Mouse (Mus musculus) forebrain, postnatal 0 days (tissue): ENCODE measurements around the gene Hoxc11. TPM values are rescaled to one million over a fixed set of nuclear protein-coding genes. Genes with fewer than 3 reads are reported as not detected.

ENCODE experiments used
- ATAC-seq: fragments of 200-750 bp; cut with Nextera tagmentation; 2 replicates; pipeline ENCODE4 v1.8.0; 2017; ENCODE audit warnings: mild to moderate bottlenecking, moderate library complexity
- DNase-seq: peaks from one replicate; pipeline ENCODE4 v3.0.0-alpha.2; 2015
- H3K27ac ChIP-seq: fragments of 300-500 bp; sonication (generic); 2 replicates; pipeline ENCODE4 v1.5.1; 2014; ENCODE audit warnings: low read depth, mild to moderate bottlenecking, antibody characterized with exemption, low read length, moderate library complexity, mixed read lengths
- H3K27me3 ChIP-seq: fragments of 300-500 bp; sonication (generic); 2 replicates; pipeline ENCODE4 v1.6.1; 2014; ENCODE audit warnings: mild to moderate bottlenecking, low read length, mixed read lengths; ENCODE audit not compliant: insufficient read depth
- H3K36me3 ChIP-seq: fragments of 300-500 bp; sonication (generic); 2 replicates; pipeline ENCODE4 v1.6.1; 2014; ENCODE audit warnings: mild to moderate bottlenecking, moderate library complexity; ENCODE audit not compliant: insufficient read depth
- H3K4me1 ChIP-seq: fragments of 300-500 bp; sonication (generic); 2 replicates; pipeline ENCODE4 v1.6.1; 2014; ENCODE audit warnings: antibody characterized with exemption; ENCODE audit not compliant: insufficient read depth
- H3K4me2 ChIP-seq: fragments of 300-500 bp; sonication (generic); 2 replicates; pipeline ENCODE4 v1.6.1; 2014; ENCODE audit warnings: low read depth, mild to moderate bottlenecking, moderate library complexity
- H3K4me3 ChIP-seq: fragments of 300-500 bp; sonication (generic); 2 replicates; pipeline ENCODE4 v1.5.1; 2014; ENCODE audit warnings: low read depth, low read length, mixed read lengths
- H3K9ac ChIP-seq: fragments of 300-500 bp; sonication (generic); 2 replicates; pipeline ENCODE4 v1.6.1; 2014; ENCODE audit warnings: mild to moderate bottlenecking
- H3K9me3 ChIP-seq: fragments of 300-500 bp; sonication (generic); 2 replicates; pipeline ENCODE4 v1.6.1; 2016; ENCODE audit warnings: low read length
- CTCF ChIP-seq: sonication (generic); IDR thresholded peaks from 2 replicates; pipeline ENCODE4 v1.5.1; 2016; ENCODE audit warnings: antibody characterized with exemption, control low read depth, low read depth
- WGBS: fragments of 180-500 bp; shearing (Covaris S2); extraction: QIAGEN DNeasy Blood & Tissue Kit; methylation state at CpG from one replicate; pipeline ENCODE4 v1.1.7; 2014; 5-methylcytosine and 5-hydroxymethylcytosine counted together
- polyA plus RNA-seq: library from polyadenylated mRNA; unstranded; fragments of >200 nt; fragmentation: Nextera tagmentation; extraction: Ambion mirVana; gene quantifications from 2 replicates; pipeline ENCODE4 v1.2.1, GENCODE M21; 2015
- total RNA-seq: library from RNA; depleted of rRNA; stranded (reverse); fragments of >200 nt; gene quantifications from 2 replicates; pipeline ENCODE4 v1.2.3, GENCODE M21; 2014

The Hoxc11 gene
- total and polyA plus RNA-seq, 2 experiments from 2014 or later = not detected

DNA sequence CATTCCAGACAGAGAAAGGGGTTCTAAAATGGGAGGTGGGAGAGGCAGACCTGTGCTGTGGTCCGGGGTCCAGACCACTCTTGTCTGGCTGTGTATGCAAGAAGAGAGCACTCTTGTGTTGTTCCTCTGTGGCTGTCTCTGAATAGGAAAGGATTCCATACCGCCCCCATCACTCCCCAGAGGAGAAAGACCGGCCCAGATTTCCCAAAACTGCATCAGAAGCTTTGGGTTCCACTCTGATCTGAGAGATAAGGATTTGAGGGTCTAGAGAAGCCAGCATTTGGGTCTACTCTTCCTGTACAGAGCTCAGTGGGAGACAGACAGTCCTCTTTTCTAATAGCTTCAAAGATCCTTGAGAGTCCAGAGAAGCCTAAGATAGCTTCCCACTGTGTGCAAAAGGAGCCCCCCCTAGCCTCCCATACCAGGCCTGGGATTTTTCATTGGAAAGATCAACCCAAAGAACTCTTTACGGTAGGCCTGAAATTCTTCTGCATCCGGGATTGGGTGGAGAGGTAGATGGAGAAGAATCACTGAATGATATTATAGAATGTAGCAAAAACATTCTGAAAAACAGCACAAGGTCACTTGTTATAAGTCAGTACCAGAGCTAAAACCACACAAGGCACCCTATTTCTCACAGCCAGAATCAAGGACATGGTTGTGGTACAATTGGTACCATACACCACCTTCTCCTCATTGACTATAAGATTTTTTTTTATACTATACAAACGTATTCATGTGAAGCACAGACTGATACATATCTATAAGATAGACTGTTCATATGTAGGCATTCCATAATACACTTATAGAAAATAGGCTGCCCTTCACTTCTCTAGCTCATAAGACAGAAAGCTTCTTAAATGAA is 31.4 kb upstream of the Hoxc11 start:
- ATAC-seq = no peak
- no peak overlapping the region for H3K4me3 ChIP-seq
- no peaks in the 10 kb centered on the region for H3K9me3 ChIP-seq
- no peaks in the 10 kb centered on the region for H3K4me1 ChIP-seq
- no peak for DNase-seq
- no peak overlapping the region for H3K9ac ChIP-seq
- no peak overlapping the region for H3K4me2 ChIP-seq
- no peak for TF ChIP-seq CTCF
- peaks cover 97% of the 10 kb centered on the region for H3K27me3 ChIP-seq
- H3K27ac ChIP-seq = no peak overlapping the region
- WGBS = 12% methylated on average over 6 of the region's 6 CpGs
- no peaks in the 10 kb centered on the region for H3K36me3 ChIP-seq

DNA sequence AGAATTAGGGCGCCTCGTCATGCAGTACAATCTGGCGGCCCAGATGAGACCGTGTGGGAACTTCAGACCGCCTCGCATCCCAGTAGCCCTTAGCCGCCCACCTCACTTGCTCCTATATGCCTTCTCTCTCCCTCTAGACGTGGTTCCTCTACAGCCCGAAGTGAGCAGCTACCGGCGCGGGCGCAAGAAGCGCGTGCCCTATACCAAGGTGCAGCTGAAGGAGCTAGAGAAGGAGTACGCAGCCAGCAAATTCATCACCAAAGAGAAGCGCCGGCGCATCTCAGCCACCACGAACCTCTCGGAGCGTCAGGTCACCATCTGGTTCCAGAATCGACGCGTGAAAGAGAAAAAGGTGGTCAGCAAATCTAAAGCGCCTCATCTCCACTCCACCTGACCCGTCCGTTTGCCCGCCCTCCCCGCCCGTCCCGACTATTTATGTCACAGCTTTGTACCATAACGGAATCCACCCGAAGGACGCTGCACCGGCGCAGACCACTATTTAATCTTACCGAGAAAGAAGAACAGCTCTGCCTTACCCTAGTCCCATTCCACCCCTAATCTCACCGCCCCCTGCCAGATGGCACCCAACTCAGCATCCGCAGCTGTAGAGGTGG is 27.1 kb upstream of the Hoxc11 start:
- H3K36me3 ChIP-seq = no peaks in the 10 kb centered on the region
- under 1% methylated on average over 40 of the region's 40 CpGs for WGBS
- no peaks in the 10 kb centered on the region for H3K4me1 ChIP-seq
- no peak overlapping the region for H3K4me2 ChIP-seq
- ATAC-seq (no peak), DNase-seq (no peak)
- H3K9ac ChIP-seq = no peak overlapping the region
- H3K4me3 ChIP-seq = no peak overlapping the region
- H3K9me3 ChIP-seq = no peaks in the 10 kb centered on the region
- H3K27me3 ChIP-seq = peaks cover 97% of the 10 kb centered on the region
- no peak overlapping the region for H3K27ac ChIP-seq
- no peak for TF ChIP-seq CTCF

DNA sequence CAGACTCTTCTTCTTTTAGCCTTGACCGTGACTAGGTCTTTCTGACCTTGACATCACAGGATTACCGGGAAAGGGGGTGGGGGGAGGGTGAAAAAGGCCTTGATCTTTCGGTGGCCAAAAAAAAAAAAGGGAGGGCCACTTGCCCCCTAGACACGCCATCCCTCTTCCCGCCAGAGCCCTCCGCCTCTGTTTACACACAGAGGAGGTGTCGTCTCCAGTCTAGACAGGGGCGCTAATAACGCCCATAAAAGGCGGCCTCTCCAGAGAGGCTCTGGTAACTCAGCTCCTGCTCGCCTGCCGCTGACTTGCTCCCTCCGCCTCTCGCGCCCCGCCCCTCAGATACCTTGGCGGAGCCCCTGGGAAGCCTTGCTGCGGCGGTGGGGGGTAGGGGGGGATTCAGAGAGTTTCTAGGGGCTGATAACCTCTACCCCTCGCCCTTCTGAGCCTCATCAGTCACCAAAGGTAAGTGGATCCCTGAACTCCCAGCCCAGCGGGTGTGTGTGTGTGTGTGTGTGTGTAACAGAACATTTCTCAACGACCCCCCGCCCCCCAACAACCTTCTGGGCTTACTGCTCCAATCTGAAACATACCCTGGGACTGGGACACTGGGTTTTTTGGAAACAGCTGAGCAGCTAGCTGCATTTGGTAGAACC is 22.4 kb upstream of the Hoxc11 start:
- Histone ChIP-seq H3K9me3 (no peaks in the 10 kb centered on the region), H3K4me1 (no peaks in the 10 kb centered on the region), H3K9ac (no peak overlapping the region), H3K27me3 (peaks cover 99% of the 10 kb centered on the region), H3K27ac (no peak overlapping the region), H3K36me3 (no peaks in the 10 kb centered on the region), H3K4me3 (no peak overlapping the region), H3K4me2 (no peak overlapping the region)
- no peak for DNase-seq
- TF ChIP-seq CTCF = no peak
- ATAC-seq = no peak
- WGBS = under 1% methylated on average over 23 of the region's 23 CpGs

GRCm38 (mm10) chr15:102934438-102934837 is 19.8 kb upstream of the Hoxc11 start:
- no peak for TF ChIP-seq CTCF
- no peak overlapping the region for H3K9ac ChIP-seq
- no peak overlapping the region for H3K27ac ChIP-seq
- H3K4me3 ChIP-seq = no peak overlapping the region
- peaks cover 99% of the 10 kb centered on the region for H3K27me3 ChIP-seq
- ATAC-seq = no peak
- no peaks in the 10 kb centered on the region for H3K4me1 ChIP-seq
- H3K9me3 ChIP-seq = no peaks in the 10 kb centered on the region
- DNase-seq = no peak
- H3K36me3 ChIP-seq = no peaks in the 10 kb centered on the region
- no peak overlapping the region for H3K4me2 ChIP-seq
- WGBS = 3% methylated on average over 12 of the region's 12 CpGs

DNA sequence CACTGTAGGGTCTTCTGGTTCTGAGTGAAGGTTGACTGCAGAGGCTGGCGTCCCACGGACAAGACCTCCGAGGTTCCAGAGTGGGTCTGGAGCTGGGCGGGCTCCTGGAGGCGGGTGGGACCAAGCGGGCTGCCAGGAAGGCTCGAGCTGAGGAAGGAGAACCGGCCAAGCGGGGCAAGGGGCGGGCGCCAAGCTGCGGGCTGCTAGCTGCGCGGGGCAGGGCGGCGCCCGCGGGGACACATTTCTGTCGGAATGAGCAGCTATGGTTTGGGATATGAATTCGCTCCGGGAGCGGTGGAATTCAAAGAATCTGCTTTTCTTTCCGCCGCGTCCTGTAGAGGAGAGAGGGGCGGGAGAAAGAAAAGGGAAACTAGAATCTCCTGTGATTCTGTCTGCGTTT is 19.3 kb upstream of the Hoxc11 start:
- Histone ChIP-seq H3K9ac (no peak overlapping the region), H3K4me3 (no peak overlapping the region), H3K9me3 (no peaks in the 10 kb centered on the region), H3K4me2 (no peak overlapping the region), H3K36me3 (no peaks in the 10 kb centered on the region), H3K27me3 (peaks cover 99% of the 10 kb centered on the region), H3K27ac (no peak overlapping the region), H3K4me1 (no peaks in the 10 kb centered on the region)
- under 1% methylated on average over 27 of the region's 27 CpGs for WGBS
- ATAC-seq (no peak), DNase-seq (no peak)
- no peak for TF ChIP-seq CTCF

DNA sequence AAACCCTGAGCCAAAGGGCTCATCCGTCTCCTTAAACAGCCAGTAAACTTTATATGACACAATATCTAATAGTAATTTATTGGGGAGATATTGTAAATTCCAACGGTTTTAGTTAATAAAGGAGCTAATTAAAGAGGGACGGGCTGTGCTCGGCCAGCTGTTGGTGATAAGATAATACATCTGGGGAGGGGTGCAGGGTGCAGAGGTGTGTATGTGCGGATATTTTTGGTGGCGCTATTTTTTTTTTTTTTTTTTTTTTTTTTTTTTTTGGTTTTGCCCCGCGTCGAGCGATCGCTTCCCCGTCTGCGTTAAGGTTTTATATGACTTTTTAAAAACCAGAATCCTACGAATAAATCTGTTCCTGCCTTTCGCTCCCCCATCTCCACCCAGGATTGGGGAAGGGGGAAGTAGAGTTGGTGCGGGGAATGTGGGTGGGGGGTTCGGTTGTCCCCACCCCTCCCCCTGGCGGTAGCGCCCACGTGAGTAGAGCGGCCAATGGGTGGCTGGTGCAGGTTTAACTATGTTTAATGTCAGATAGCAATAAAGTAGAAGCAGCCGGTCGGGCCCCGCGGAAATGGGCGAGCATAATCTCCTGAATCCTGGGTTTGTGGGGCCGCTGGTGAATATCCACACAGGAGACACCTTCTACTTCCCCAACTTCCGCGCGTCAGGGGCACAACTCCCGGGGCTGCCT is 17.8 kb upstream of the Hoxc11 start, which contains the start of gene Hoxc12:
Gene Hoxc12 (plus strand): TSS at position 479 of the 694 bp plus-strand sequence.
- Histone ChIP-seq H3K36me3 (no peaks in the 10 kb centered on the region), H3K4me2 (no peak within 1 kb of the TSS), H3K9ac (no peak within 1 kb of the TSS), H3K27ac (no peak within 1 kb of the TSS), H3K9me3 (no peaks in the 10 kb centered on the region), H3K4me3 (no peak within 1 kb of the TSS), H3K27me3 (peaks cover 98% of the 10 kb centered on the region), H3K4me1 (no peaks in the 10 kb centered on the region)
- ATAC-seq (no peak), DNase-seq (no peak)
- 3% methylated on average over 31 of the region's 31 CpGs for WGBS
- TF ChIP-seq CTCF = no peak
